Mouse (Mus musculus): ENCODE data around the gene Vldlr. TPM values are rescaled to one million over a fixed set of nuclear protein-coding genes. Genes with fewer than 3 reads are reported as not detected.
A peak's percentile ranks its signal among the peaks of the same experiment; 100 is the strongest.

Vldlr gene
- polyA plus RNA-seq, 1 experiment from 2014 or later = 8.5 TPM

DNA sequence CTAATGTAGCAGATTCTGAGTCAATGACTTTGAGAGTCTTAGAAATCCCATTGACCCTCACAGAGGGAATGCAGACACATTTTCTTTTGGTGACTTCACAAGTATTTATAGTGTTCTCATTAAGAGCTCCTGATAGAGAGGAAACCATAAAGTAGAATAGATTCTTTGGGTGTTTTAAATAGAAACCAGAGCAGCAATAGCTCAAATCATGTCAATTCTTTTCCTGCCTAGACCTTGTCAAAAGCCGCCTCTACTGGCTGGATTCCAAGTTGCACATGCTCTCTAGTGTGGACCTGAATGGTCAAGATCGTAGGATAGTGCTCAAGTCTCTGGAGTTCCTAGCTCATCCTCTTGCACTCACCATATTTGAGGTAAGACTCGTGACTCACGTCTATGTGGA is 27.2 kb downstream of the Vldlr start:
- no peaks in the 10 kb centered on the region for H3K4me1 ChIP-seq
- H3K27ac ChIP-seq = no peak overlapping the region
- 90% methylated on average over 4 of the region's 4 CpGs for WGBS
- no peak for ATAC-seq (ENCODE audit: low FRiP score, low read depth)
- H3K4me3 ChIP-seq = no peak overlapping the region
- H3K9ac ChIP-seq = no peak overlapping the region
- peaks cover 55% of the 10 kb centered on the region for H3K36me3 ChIP-seq
- no peaks in the 10 kb centered on the region for H3K27me3 ChIP-seq
- no peaks in the 10 kb centered on the region for H3K9me3 ChIP-seq
- no peak overlapping the region for H3K4me2 ChIP-seq (replicated peaks)

DNA sequence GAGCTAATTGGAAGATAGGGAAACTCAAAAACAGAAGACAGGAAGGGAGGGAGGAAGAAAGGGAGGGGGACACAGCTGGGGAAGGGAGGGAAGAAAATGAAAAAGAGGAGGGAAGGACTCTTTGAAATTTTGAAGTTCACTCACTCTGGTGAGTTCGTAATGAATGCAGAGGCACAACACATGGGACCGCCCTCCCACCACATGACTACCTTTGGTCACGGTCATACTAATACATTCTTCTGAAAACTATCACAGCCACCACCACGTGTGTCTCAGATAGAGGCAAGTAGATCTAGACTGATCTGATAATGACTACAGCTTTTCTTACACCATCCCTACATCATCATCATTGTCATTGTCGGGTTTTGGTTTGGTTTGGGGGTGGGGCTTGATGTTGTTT is 38.5 kb downstream of the Vldlr start:
- WGBS = 87% methylated on average over 5 of the region's 5 CpGs
- Histone ChIP-seq H3K9ac (no peak overlapping the region), H3K27me3 (no peaks in the 10 kb centered on the region), H3K9me3 (no peaks in the 10 kb centered on the region), H3K27ac (no peak overlapping the region), H3K36me3 (no peaks in the 10 kb centered on the region), H3K4me3 (no peak overlapping the region), H3K4me1 (peaks cover 4% of the 10 kb centered on the region; the same call in 1 of the 2 replicates), H3K4me2 (replicated peaks) (no peak overlapping the region)
- no peak for ATAC-seq (ENCODE audit: low FRiP score, low read depth)

DNA sequence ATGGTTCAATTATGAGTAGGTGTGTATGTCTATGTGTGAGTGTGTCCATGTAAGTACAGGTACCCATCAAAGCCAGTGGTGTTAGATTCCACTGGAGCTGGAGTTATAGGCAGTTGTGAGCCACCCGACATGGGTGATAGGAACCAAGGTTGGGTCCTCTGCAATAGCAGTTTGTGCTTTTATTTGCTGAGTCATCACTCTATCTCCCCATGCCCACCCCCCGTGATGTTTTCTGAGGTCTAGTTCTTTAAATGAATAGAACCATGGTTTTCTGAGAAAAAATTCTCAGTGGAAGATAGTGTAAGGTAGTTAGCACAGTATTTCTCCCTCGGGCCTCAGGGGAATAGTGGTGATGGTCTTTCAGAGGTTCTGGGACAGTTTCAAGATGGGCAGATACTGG is 39.4 kb downstream of the Vldlr start:
- Histone ChIP-seq H3K27ac (no peak overlapping the region), H3K4me3 (no peak overlapping the region), H3K4me2 (replicated peaks) (no peak overlapping the region), H3K27me3 (no peaks in the 10 kb centered on the region), H3K9me3 (no peaks in the 10 kb centered on the region), H3K4me1 (peaks cover 10% of the 10 kb centered on the region), H3K9ac (no peak overlapping the region), H3K36me3 (no peaks in the 10 kb centered on the region)
- WGBS = 86% methylated on average over 3 of the region's 3 CpGs
- no peak for ATAC-seq (ENCODE audit: low FRiP score, low read depth)

DNA sequence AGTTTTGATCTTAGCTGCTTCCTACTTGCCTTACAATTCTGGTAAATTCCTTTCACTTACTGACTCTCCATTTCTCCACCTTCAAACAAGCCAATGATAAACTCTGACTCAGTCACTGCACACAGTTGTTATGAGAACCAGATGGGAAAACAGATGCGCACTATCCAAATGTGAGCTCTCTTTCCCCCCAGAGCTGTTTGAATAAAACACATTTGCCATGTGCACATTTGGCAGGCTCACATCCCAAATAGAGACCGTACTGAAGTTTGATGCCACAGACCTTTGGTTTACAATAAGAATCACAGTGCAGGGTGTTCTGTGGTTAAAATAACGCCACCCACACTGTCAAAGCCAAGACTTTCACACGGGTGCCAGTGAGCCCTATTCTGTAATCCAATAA is 43.8 kb downstream of the Vldlr start:
- Histone ChIP-seq H3K9me3 (no peaks in the 10 kb centered on the region), H3K36me3 (no peaks in the 10 kb centered on the region), H3K4me2 (replicated peaks) (no peak overlapping the region), H3K27me3 (no peaks in the 10 kb centered on the region), H3K9ac (no peak overlapping the region), H3K27ac (no peak overlapping the region), H3K4me3 (no peak overlapping the region), H3K4me1 (peaks cover 10% of the 10 kb centered on the region)
- peak; percentile 73; the same call in 1 of the 2 replicates for ATAC-seq (ENCODE audit: low FRiP score, low read depth)
- WGBS = 30% methylated on average over 4 of the region's 4 CpGs

DNA sequence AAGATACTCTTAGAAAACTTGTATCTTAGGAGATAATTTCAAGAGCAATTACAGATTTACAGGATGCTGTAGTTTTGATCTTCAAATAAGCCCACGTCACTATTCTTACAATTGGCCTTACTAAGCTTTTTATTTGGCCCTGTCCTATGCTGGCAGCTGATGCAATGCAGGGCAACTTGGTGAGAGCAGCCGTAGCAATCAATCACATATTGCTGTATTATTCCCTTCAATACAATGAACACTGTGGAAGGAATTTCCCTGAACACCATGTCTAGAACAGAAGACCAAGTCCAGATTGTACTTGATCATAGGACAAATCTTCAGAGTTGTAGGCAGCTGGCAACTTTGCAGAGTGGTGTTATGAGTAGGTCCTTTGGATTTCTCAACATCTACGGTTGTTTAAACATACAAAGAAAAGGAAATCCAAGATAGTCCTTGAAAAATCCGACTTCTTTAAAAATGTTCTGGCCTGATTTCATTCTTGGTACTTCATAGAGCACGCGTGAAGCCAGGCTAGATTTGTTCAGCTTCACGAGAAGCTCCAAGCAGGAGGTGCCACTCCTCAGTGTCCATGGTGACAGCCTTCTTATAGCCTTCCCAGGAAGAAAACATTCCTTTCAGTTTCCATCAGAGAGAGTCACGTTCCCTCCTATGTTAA is 44.5 kb downstream of the Vldlr start:
- Histone ChIP-seq H3K9ac (no peak overlapping the region), H3K36me3 (no peaks in the 10 kb centered on the region), H3K27me3 (no peaks in the 10 kb centered on the region), H3K9me3 (no peaks in the 10 kb centered on the region), H3K4me3 (no peak overlapping the region), H3K4me1 (peaks cover 10% of the 10 kb centered on the region), H3K27ac (no peak overlapping the region), H3K4me2 (replicated peaks) (no peak overlapping the region)
- no peak for ATAC-seq (ENCODE audit: low FRiP score, low read depth)
- WGBS = 80% methylated on average over 8 of the region's 8 CpGs

DNA sequence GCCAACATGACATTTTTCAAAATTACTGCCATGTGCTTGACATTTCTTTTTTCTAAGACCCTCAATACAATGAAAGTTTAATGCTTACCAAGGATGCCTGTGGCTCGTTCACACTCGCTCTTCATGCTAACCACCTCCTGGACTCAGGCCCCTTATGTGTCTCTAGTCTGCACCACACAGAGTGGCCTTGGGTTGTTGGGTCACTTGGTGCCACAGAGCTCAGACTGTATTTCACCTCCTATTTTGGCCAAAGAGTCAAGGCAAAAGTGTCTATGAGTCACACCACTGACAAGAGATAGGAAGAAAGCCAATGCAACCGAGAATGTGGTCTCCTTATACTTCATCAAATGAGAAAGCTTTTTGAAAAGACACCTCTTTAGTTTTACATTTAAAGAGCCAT is 45.9 kb downstream of the Vldlr start:
- no peak for ATAC-seq (ENCODE audit: low FRiP score, low read depth)
- no peak overlapping the region for H3K4me2 ChIP-seq (replicated peaks)
- H3K9ac ChIP-seq = no peak overlapping the region
- H3K9me3 ChIP-seq = no peaks in the 10 kb centered on the region
- H3K4me3 ChIP-seq = no peak overlapping the region
- H3K4me1 ChIP-seq = peaks cover 10% of the 10 kb centered on the region
- H3K27me3 ChIP-seq = no peaks in the 10 kb centered on the region
- no peaks in the 10 kb centered on the region for H3K36me3 ChIP-seq
- H3K27ac ChIP-seq = no peak overlapping the region
- 76% methylated on average over 3 of the region's 3 CpGs for WGBS

DNA sequence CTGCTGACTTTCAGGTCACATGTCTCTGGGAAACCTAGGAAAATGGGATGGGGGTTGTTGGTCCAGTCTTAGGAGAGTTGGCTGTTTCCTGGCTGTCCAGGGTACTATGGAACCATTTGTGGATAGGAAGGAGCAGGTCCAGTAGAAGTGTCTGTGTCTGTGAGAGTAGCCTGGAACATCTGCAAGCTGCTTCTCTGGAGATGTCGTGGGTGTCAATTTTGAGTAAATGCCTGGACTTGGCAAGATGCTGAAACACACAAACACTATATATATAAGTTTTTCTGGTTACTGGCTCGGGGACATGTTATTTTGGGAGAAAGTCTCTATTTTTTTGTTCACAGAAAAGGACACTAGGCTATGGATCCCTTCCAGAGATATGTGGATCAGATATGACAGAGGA is 57.1 kb downstream of the Vldlr start:
- H3K4me1 ChIP-seq = no peaks in the 10 kb centered on the region
- no peak overlapping the region for H3K4me2 ChIP-seq (replicated peaks)
- 74% methylated on average over 2 of the region's 2 CpGs for WGBS
- H3K9ac ChIP-seq = no peak overlapping the region
- ATAC-seq (ENCODE audit: low FRiP score, low read depth) = no peak
- H3K27me3 ChIP-seq = no peaks in the 10 kb centered on the region
- no peak overlapping the region for H3K4me3 ChIP-seq
- H3K9me3 ChIP-seq = no peaks in the 10 kb centered on the region
- H3K27ac ChIP-seq = no peak overlapping the region
- H3K36me3 ChIP-seq = no peaks in the 10 kb centered on the region

DNA sequence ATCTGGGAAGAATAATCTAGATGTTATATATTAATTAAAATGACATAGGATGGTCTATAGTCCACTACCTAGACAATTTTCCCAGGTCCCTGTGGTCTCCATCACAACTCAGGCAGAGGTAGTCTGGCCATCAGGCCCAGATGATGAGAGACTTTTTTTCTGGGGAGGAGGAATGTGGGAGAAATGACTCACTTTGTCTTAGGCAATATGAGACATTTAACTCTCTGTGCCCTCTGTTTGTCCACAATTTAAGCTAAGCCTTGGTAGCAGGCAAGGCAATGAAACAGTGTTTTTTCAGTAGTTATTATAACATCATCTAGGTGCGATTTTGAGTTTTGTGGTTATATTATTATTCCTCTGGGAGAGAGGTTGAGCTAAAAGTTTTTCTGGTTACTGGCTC is 58.1 kb downstream of the Vldlr start:
- no peaks in the 10 kb centered on the region for H3K27me3 ChIP-seq
- no peak overlapping the region for H3K27ac ChIP-seq
- ATAC-seq (ENCODE audit: low FRiP score, low read depth) = no peak
- H3K4me3 ChIP-seq = no peak overlapping the region
- no peaks in the 10 kb centered on the region for H3K9me3 ChIP-seq
- H3K4me1 ChIP-seq = no peaks in the 10 kb centered on the region
- H3K36me3 ChIP-seq = no peaks in the 10 kb centered on the region
- 73% methylated on average over 1 of the region's 1 CpGs for WGBS
- no peak overlapping the region for H3K4me2 ChIP-seq (replicated peaks)
- no peak overlapping the region for H3K9ac ChIP-seq

DNA sequence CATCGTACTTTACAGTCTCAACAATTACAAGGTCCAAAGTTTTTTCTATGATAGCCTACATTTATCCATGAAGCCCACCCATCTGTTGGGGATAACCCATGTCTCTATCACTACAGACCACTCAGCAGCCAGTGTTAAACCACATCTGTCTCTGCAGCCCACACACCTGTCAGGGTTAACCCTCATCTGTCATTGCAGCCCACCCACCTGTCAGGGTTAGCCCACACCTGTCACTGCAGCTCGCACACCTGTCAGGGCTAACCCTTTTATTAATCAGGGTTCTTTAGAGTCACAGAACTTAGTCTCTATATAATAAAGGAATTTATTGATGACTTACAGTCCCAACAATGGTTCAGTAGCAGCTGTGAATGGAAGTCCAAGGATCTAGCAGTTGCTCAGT is 62.9 kb downstream of the Vldlr start:
- ATAC-seq (ENCODE audit: low FRiP score, low read depth) = no peak
- no peaks in the 10 kb centered on the region for H3K9me3 ChIP-seq
- H3K9ac ChIP-seq = no peak overlapping the region
- H3K27me3 ChIP-seq = no peaks in the 10 kb centered on the region
- no peak overlapping the region for H3K27ac ChIP-seq
- 74% methylated on average over 2 of the region's 2 CpGs for WGBS
- no peaks in the 10 kb centered on the region for H3K36me3 ChIP-seq
- H3K4me3 ChIP-seq = no peak overlapping the region
- no peaks in the 10 kb centered on the region for H3K4me1 ChIP-seq
- H3K4me2 ChIP-seq (replicated peaks) = no peak overlapping the region

Other genes starting within 250 kb of the Vldlr start
- gene Kcnv2, start 106.1 kb downstream of the Vldlr start, polyA plus RNA-seq (2015; fragmentation: Nextera tagmentation; extraction: Ambion mirVana) = 0.04 and 0.06 TPM in 2 replicates
- 74.6 and 75.7 TPM in 2 replicates for gene Pum3, start 213.3 kb downstream of the Vldlr start, polyA plus RNA-seq (2015; fragmentation: Nextera tagmentation; extraction: Ambion mirVana)